Mouse (Mus musculus): ENCODE measurements around the gene Map4k4.

GRCm38 (mm10) chr1:39973911-39974310 lies 73.2 kb downstream of the Map4k4 start:
- TF ChIP-seq CTCF (IDR thresholded peaks at IDR 0.05; ENCODE audit: borderline replicate concordance, insufficient read depth, low read depth, low read length): no peak
- TF ChIP-seq POLR2A (IDR thresholded peaks at IDR 0.05; ENCODE audit: borderline replicate concordance, insufficient read depth, low read length): no peak
